Mouse (Mus musculus): ENCODE results near the gene Inpp5b.

DNA sequence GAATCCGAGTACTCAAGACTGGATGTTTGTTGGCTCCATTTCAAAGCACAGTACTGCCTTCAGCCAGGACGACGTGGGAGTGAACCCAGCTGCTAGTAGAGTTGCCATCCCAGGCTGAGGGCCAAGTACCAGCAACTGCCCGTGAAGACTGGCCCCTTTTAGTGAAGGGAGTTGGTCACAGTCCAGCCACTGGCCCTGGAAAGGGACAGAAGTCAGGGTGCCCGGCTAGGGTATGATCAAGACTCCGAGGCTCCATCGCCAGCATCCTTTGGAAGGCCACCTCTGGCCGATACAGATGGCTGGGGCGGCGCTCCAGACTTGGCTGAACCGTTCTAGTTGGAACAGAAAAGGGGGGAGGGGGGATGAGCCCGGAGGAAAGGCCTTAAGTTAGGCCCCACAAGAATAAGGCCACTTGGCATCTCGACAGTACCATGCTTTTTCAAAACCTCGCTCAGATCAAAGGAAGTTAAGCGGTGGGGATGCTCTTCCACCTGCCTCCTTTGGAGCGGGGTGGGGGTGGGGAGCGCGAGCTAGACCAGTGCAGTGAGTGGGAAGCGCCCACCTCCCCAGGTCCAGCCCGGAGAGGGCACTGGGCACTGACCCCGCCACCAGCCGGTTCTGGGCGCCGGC, 108.1 kb downstream of the Inpp5b start:
- no peak for TF ChIP-seq GATA1 (IDR thresholded peaks at IDR 0.05; ENCODE audit: borderline replicate concordance, low read length)
- TF ChIP-seq CTCF (IDR thresholded peaks at IDR 0.05; ENCODE audit: low read depth, low read length): no peak
- TF ChIP-seq TAL1 (conservative IDR thresholded peaks at IDR 0.05; ENCODE audit: low read depth, low read length): no peak
- no peak for TF ChIP-seq POLR2AphosphoS5 (IDR thresholded peaks at IDR 0.05; ENCODE audit: insufficient replicate concordance, low read depth, low read length)
